Mouse (Mus musculus): ENCODE results near the gene March5.
A peak's percentile ranks its signal among the peaks of the same experiment; 100 is the strongest.

The March5 gene

DNA sequence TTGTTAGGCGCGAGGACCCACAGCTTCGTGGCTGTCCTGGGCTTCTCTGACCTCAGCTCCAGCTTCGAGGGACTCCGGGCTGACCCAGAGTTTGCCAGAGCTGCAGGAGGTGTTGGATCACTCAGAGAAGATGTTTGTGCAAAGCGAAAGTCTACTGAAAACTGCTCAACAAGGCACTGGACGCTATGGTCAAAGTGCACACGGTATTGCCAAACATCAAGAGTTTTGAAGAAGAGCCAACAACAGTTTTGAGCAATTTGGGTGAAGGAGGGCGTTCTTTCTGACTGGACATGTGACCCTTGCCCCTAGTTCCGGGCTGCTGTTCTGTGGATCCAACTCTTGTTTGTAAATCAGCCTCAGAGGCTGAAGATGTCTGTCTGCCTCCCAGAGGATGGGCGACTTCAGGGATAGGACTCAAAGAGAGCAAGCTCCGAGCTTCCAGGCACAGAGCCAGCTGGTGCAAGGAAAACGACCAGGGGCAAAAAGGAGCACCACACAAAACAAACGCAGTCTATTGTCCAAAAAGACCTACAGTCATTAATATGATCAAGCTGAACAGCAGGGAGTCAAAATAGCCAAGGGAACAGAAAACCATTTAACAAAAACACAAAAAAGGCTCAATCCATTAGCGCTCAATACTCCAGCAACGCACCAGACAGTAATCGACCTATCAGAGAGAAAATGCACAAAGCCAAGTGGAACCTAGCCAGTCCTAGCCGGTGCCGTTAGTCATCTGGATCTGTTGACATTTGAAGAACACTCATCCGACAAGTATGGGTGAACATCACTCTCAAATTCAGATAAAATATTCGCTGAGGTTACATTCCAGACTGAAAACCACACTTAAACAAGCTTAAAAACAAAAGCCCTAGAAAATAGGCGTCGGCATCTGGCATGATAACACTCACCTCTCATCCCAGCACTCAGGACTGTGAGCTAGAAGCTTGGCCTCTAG is 56.9 kb downstream of the March5 start:
- no peak for DNase-seq (ENCODE audit: low spot score in 2 of 2)

DNA sequence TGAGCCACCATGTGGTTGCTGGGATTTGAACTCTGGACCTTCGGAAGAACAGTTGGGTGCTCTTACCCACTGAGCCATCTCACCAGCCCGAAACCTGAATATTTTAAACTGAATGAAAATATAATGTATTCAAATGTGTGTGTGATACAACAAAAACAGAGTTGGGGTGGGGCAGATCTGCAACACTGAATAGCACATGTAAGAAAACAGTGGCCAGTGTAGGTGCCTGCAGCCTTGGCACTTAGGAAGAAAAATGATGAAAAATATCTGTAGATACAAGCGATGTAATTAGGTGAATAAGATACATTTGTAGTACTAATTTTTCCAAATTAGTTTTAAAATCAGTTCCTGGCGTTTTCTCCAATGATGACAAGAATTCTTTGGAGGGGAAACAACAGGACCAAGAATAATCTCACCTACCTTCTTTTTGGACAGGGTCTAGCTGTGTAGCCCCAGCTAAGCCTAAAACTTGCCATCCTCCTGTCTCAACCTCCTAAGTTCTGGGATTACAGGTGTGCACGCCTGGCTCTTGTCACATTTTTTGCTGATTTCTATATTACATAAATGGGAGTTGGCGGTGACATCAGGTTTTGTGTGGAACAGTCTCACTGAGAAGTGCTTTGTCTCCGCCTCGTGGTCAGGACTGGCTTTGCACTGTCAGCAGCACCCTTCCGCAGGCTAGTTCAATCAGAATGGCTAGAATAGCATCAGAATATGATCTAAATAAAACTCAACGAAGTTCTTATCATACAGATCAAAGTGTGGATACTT is 58.2 kb downstream of the March5 start:
- DNase-seq (ENCODE audit: low spot score in 2 of 2): peak; percentile 78 to 92

DNA sequence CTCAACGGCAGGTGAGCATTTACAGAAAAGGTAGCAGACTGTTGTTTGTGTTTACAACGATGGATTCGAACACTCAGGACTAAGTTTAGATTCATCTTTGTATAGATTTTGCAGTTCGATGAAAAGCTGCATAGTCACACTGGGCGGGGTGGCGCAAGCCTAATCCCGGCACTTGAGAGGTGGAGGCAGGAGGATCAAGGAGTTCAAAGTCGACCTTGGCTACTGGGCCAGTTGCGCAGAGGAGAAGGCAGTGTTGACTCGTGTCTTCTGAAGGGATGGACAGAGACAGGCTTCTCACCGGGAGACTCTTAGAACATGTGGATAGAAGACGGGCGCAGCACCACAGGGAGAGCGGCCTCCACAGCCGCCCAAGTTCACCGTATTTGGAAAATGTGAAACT is 61.8 kb downstream of the March5 start:
- DNase-seq (ENCODE audit: low spot score in 2 of 2): no peak
